Mouse (Mus musculus) embryonic facial prominence, embryonic 10.5 days (tissue): ENCODE measurements around the gene Wdr70. TPM values are rescaled to one million over a fixed set of nuclear protein-coding genes. Genes with fewer than 3 reads are reported as not detected.

ENCODE experiments used
- DNase-seq: peaks from one replicate; pipeline ENCODE4 v3.0.0-alpha.2; 2017; ENCODE audit warnings: low spot score
- H3K27ac ChIP-seq: fragments of 300-500 bp; sonication (generic); replicated peaks from 2 replicates; pipeline ENCODE4 v1.5.1; 2016; ENCODE audit warnings: mild to moderate bottlenecking
- H3K27me3 ChIP-seq: fragments of 300-500 bp; sonication (generic); replicated peaks from 2 replicates; pipeline ENCODE4 v1.6.1; 2016; ENCODE audit warnings: low read depth, mild to moderate bottlenecking; ENCODE audit not compliant: poor library complexity, severe bottlenecking
- H3K36me3 ChIP-seq: fragments of 300-500 bp; sonication (generic); replicated peaks from 2 replicates; pipeline ENCODE4 v1.6.1; 2016; ENCODE audit warnings: mild to moderate bottlenecking, moderate library complexity
- H3K4me1 ChIP-seq: fragments of 300-500 bp; sonication (generic); 2 replicates; pipeline ENCODE4 v1.6.1; 2016
- H3K4me3 ChIP-seq: fragments of 300-500 bp; sonication (generic); 2 replicates; pipeline ENCODE4 v1.5.1; 2016; ENCODE audit warnings: mild to moderate bottlenecking, moderate library complexity
- H3K9me3 ChIP-seq: fragments of 300-500 bp; sonication (generic); 2 replicates; pipeline ENCODE4 v1.6.1; 2016; ENCODE audit warnings: mild to moderate bottlenecking
- WGBS: fragments of 180-500 bp; shearing (Covaris S2); methylation state at CpG from one replicate; pipeline ENCODE4 v1.1.7; 2016; 5-methylcytosine and 5-hydroxymethylcytosine counted together
- polyA plus RNA-seq: library from polyadenylated mRNA; unstranded; fragments of >200 nt; fragmentation: Nextera tagmentation; extraction: Ambion mirVana; gene quantifications from 2 replicates; pipeline ENCODE4 v1.2.1, GENCODE M21; 2016

Wdr70 gene
- polyA plus RNA-seq, 1 experiment from 2014 or later: 78.6 TPM

DNA sequence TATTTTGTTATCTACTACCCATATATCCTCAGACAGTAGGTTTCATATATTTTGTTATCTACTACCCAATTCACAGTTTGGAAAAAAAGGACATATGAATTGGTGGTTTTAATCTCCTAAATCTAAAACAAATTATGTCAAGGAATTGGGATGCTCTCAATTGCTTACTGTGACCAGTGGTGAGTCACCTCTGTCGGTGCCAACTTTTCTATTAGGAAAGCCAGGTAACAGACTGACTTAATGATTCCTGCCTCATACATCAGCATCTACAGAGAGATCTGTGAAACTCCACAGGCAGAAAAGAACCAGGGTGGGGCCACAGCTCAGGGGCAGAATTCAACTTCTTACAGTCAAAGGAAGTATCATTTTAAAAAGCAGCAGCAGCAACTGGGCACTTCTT lies 93.0 kb downstream of the Wdr70 start:
- DNase-seq: no peak
- 93% methylated on average over 1 of the region's 1 CpGs for WGBS
- no peaks in the 10 kb centered on the region for H3K4me1 ChIP-seq
- H3K4me3 ChIP-seq: no peak overlapping the region
- H3K27me3 ChIP-seq: no peaks in the 10 kb centered on the region
- no peak overlapping the region for H3K27ac ChIP-seq
- no peaks in the 10 kb centered on the region for H3K9me3 ChIP-seq
- no peaks in the 10 kb centered on the region for H3K36me3 ChIP-seq

DNA sequence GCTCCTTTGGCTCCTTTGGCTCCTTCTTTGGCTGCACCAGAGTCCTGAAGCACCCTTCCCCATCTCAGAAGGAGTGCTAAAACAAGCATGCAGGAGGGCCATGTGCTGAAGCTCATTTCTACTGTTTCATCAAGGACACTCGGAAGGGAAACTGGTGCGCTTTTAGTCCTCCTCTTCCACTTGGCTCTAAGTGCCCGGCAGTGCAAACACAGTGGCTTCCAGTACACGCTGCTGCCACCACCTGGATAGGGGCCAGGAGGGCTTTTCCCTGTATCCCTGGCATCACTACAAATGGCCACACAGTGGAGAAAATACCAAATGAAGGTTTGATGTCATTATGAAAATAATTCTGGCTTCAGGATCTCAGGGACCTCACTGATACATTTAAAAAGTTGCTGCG lies 93.5 kb downstream of the Wdr70 start:
- no peaks in the 10 kb centered on the region for H3K36me3 ChIP-seq
- no peaks in the 10 kb centered on the region for H3K4me1 ChIP-seq
- H3K4me3 ChIP-seq: no peak overlapping the region
- H3K27me3 ChIP-seq: no peaks in the 10 kb centered on the region
- WGBS: 76% methylated on average over 5 of the region's 5 CpGs
- no peak for DNase-seq
- no peak overlapping the region for H3K27ac ChIP-seq
- no peaks in the 10 kb centered on the region for H3K9me3 ChIP-seq

DNA sequence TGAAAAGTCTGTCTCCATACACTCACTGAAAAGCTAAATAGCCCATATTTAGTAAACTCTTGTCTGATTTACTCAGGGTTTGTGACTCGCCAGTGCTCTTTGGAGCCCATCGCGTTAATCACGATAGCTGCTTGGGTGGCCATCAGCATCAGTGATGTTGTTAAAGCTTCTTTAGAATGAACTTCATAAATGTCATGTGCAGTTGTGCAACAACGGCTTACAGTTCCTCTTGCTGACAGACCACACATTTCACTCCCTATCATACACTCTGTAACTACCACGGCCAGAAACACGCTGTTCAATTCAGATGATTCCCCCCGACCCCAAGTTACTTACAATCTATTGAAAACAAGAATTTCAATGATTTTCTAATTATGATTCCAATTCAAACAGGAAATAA lies 95.2 kb downstream of the Wdr70 start:
- H3K27me3 ChIP-seq: no peaks in the 10 kb centered on the region
- H3K4me1 ChIP-seq: 0 out of 2 replicates have a peak, but pooled peaks cover 2% of the 10 kb centered on the region
- H3K4me3 ChIP-seq: no peak overlapping the region
- DNase-seq: no peak
- H3K36me3 ChIP-seq: no peaks in the 10 kb centered on the region
- no peaks in the 10 kb centered on the region for H3K9me3 ChIP-seq
- H3K27ac ChIP-seq: no peak overlapping the region
- WGBS: 91% methylated on average over 8 of the region's 8 CpGs

DNA sequence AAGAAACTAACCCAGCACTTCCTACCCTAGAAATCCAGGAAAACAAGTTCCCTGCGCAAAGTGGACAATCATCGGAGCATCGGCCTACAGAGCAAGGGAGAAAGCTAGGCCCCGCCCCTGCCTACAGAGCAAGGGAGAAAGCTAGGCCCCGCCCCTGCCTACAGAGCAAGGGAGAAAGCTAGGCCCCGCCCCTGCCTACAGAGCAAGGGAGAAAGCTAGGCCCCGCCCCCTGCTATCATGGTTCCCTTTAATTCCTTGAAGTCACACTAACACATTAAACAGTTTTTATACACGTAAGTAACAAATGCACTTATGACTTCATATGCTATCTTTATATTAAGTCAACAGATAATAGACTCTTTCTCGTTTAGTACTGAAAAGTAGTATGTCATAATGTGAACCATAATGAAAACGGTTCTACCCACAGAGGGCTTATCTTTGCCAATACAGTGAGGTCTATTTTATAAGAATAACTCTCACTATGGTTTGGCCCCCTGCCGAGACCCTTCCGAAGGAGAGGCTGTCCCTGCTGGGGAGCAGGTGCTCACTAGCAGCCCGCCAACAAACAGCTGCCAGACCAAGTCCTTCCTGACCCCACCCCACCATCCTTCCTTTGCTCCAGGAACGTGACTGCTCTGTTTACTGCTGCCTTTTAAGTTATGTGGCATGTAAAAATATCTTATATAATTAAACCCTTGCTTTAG lies 100.0 kb downstream of the Wdr70 start:
- Histone ChIP-seq H3K9me3 (no peaks in the 10 kb centered on the region), H3K27ac (no peak overlapping the region), H3K27me3 (no peaks in the 10 kb centered on the region), H3K36me3 (no peaks in the 10 kb centered on the region), H3K4me3 (no peak overlapping the region), H3K4me1 (0 out of 2 replicates have a peak, but pooled peaks cover 2% of the 10 kb centered on the region)
- WGBS: 55% methylated on average over 14 of the region's 14 CpGs
- DNase-seq: no peak

DNA sequence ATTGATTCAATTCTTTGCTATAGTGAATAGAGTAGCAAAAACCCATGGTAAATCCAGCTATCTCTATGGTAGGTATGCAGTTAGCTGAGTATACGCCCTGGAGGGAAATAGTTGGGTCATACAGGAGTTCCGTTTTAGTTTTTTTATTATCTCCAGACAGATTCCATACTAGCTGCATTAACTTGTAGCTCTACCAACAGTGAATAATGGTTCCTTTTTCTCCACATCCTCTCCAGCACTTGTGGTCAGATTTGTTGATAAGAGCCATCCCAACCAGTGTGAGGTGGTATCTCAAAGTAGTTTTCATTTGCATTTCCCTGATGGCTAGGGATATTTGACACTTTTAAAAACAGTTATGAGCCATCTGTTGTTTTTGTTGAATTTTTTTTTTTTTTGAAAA lies 100.9 kb downstream of the Wdr70 start:
- Histone ChIP-seq H3K36me3 (no peaks in the 10 kb centered on the region), H3K27ac (no peak overlapping the region), H3K4me1 (0 out of 2 replicates have a peak, but pooled peaks cover 2% of the 10 kb centered on the region), H3K4me3 (no peak overlapping the region), H3K9me3 (no peaks in the 10 kb centered on the region), H3K27me3 (no peaks in the 10 kb centered on the region)
- WGBS: 87% methylated on average over 2 of the region's 2 CpGs
- DNase-seq: no peak

DNA sequence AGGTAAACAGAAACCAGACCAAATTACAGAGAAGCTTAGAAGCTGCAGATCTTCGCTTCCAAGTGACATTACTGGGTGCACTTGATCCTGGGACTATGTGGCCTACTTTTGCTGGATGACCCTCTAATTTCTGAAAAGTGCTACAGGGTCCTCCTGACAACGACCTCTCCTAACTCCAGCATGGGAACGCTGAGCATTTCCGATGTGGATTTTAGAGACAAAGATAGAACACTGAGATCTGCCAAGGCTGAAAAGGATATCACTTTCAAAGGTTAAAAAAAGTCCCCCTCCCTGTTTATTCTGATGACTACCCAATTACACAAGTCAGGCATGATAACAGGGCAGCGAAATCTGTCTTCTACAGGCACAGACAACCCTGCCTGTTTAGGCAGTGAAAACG lies 105.3 kb downstream of the Wdr70 start:
- no peak for DNase-seq
- no peaks in the 10 kb centered on the region for H3K9me3 ChIP-seq
- no peak overlapping the region for H3K27ac ChIP-seq
- no peak overlapping the region for H3K4me3 ChIP-seq
- WGBS: 82% methylated on average over 6 of the region's 6 CpGs
- H3K4me1 ChIP-seq: no peaks in the 10 kb centered on the region
- H3K27me3 ChIP-seq: no peaks in the 10 kb centered on the region
- H3K36me3 ChIP-seq: no peaks in the 10 kb centered on the region

DNA sequence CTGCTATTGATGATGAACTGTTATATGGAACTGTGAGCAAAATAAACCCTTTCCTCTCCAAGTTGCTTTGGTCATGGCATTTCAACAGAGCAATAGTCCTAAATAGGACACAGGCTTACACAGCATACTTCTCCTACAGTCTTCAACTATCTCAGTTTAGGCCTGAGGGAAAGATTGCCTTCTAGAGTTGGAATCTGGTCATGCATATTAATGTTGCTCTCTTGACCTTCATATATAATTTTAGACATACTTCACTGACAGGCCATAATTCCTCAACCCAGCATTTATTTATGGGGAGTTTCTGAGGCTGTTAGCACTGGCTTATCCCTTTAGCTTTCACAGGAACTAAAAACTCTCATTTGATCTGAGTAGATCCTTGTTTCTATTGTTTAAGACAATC lies 108.9 kb downstream of the Wdr70 start:
- Histone ChIP-seq H3K36me3 (no peaks in the 10 kb centered on the region), H3K4me1 (0 out of 2 replicates have a peak, but pooled peaks cover 5% of the 10 kb centered on the region), H3K4me3 (no peak overlapping the region), H3K27me3 (no peaks in the 10 kb centered on the region), H3K9me3 (no peaks in the 10 kb centered on the region), H3K27ac (no peak overlapping the region)
- DNase-seq: no peak

DNA sequence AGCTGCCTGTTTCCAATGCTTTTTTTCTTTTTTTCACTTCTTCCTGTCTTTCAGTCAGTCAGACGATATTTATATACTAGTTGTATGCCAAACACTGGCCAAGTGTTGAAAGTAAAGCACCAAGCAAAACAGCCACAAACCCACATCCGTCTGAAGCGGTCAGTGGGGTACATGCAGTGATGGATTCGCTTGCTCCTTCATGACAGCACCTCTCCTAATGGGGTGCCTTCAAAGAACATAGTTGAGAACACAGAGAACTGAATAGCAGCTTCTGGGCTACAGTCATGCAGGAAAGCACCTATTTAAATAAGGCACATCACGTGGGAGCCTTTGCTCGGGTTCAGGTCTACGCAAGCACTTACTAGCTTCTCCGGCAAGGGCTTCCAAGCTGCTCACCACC lies 111.6 kb downstream of the Wdr70 start:
- DNase-seq: no peak
- Histone ChIP-seq H3K4me1 (0 out of 2 replicates have a peak, but pooled peaks cover 5% of the 10 kb centered on the region), H3K27me3 (no peaks in the 10 kb centered on the region), H3K36me3 (no peaks in the 10 kb centered on the region), H3K27ac (no peak overlapping the region), H3K4me3 (no peak overlapping the region), H3K9me3 (no peaks in the 10 kb centered on the region)
- WGBS: 92% methylated on average over 8 of the region's 8 CpGs

DNA sequence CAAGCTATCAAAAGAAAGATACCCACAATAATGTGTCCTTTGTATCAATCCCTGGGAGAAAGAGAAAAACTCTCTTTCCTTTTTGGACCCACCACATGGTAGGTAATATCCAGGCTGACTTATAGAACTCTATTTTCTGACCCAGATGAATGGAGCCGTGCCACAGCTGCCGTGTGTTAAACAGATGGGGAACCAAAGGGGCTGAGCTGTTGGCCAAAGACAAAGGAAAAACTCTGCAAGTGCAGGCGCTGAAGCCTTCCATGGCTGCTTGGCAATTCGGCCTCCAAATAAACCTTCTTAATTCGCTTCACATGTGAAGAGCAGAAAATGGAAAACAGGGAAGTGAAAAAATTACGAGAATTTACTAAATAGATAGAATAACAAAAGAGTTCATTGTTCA lies 112.7 kb downstream of the Wdr70 start:
- peak overlapping the region; percentile 57 for H3K27ac ChIP-seq
- 0 out of 2 replicates have a peak, but pooled peaks cover 5% of the 10 kb centered on the region for H3K4me1 ChIP-seq
- H3K9me3 ChIP-seq: no peaks in the 10 kb centered on the region
- no peak for DNase-seq
- 49% methylated on average over 6 of the region's 6 CpGs for WGBS
- H3K4me3 ChIP-seq: no peak overlapping the region
- H3K36me3 ChIP-seq: no peaks in the 10 kb centered on the region
- no peaks in the 10 kb centered on the region for H3K27me3 ChIP-seq

DNA sequence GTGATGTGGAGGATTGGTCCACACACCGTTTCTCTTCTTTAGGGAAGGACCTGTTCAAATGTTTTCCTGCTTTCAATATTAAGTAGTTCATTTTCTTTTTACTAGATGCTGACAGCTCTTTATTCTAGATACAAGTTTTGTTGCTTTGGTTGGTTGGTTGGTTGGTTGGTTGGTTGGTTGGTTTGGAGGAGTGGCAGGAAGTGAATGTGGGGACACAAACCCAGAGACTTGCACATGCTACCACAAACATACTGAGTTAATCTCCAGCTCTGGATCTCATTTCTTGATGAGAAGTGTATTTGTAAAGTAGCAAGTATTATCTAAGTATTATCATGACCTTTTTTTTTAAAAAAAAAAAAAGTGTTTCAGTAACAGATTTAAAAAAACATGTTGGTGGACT lies 120.4 kb downstream of the Wdr70 start:
- Histone ChIP-seq H3K4me3 (no peak overlapping the region), H3K9me3 (no peaks in the 10 kb centered on the region; the same call in 1 of the 2 replicates), H3K4me1 (no peaks in the 10 kb centered on the region), H3K36me3 (peaks cover 8% of the 10 kb centered on the region), H3K27me3 (no peaks in the 10 kb centered on the region), H3K27ac (no peak overlapping the region)
- no peak for DNase-seq
- WGBS: 96% methylated on average over 1 of the region's 1 CpGs

DNA sequence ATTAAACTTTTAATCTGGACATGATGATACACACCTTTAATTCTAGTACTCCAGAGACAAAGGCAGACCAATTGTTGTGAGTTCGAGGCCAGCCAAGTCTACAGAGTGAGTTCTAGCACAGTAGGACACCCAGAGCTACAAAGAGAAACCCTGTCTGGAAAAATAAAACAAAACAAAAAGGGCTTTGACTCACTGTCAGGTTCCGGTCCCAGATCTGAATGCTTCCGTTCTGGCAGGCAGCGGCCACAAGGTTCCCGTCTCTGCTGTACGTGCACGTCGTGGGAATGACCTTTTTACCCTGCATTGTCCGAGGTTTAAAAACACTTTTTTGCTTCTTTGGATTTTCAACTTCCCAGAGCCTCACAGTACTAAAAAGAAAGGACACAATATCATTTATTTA lies 122.2 kb downstream of the Wdr70 start:
- Histone ChIP-seq H3K4me1 (no peaks in the 10 kb centered on the region), H3K27me3 (no peaks in the 10 kb centered on the region), H3K4me3 (no peak overlapping the region), H3K27ac (no peak overlapping the region), H3K36me3 (peaks cover 8% of the 10 kb centered on the region), H3K9me3 (no peaks in the 10 kb centered on the region; the same call in 1 of the 2 replicates)
- no peak for DNase-seq
- WGBS: 54% methylated on average over 9 of the region's 9 CpGs

DNA sequence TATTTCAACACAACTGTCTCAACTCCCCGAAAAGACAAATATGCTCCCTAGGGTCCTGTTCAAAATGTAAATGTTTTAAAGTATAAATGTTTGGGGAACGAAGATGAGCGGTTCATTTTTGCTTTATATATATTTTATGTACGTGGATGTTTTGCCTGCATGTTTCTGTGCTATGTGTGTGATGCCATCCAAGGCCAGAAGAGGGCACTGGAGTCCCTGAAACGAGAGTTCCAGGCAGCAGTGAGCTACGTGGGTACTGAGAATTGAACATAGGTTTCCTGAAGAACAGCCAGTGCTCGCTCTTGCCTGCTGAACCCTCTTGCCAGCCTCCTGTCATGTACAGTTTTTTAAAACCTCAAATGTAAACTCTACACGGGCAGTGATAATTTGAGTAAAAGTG lies 124.6 kb downstream of the Wdr70 start:
- no peak overlapping the region for H3K27ac ChIP-seq
- H3K36me3 ChIP-seq: peaks cover 8% of the 10 kb centered on the region
- no peak overlapping the region for H3K4me3 ChIP-seq
- H3K4me1 ChIP-seq: no peaks in the 10 kb centered on the region
- no peaks in the 10 kb centered on the region for H3K27me3 ChIP-seq
- DNase-seq: no peak
- H3K9me3 ChIP-seq: no peaks in the 10 kb centered on the region; the same call in 1 of the 2 replicates
- WGBS: 88% methylated on average over 8 of the region's 8 CpGs

DNA sequence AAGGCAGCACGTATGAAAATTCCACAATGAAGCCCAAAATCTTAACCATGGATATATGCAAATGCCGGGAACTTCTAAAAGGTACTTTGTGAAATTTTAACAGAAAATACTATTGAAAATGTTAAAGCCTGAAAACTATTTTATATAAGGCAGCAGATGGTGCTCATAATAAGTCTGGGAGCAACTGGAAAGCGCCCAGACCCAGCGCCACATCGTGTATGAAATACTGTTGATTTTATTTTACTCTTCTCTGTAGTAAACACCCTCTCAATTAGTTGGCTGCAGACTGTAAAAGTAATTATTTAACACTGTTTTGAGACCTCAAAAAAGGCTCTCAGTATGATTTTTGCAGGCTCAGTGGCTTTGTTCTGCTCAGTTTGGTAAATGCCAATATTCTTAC lies 126.5 kb downstream of the Wdr70 start:
- Histone ChIP-seq H3K4me1 (no peaks in the 10 kb centered on the region), H3K9me3 (no peaks in the 10 kb centered on the region; the same call in 1 of the 2 replicates), H3K4me3 (no peak overlapping the region), H3K27me3 (no peaks in the 10 kb centered on the region), H3K27ac (no peak overlapping the region), H3K36me3 (peaks cover 8% of the 10 kb centered on the region)
- WGBS: 97% methylated on average over 5 of the region's 5 CpGs
- no peak for DNase-seq
